Mouse (Mus musculus) adrenal gland, adult 10 weeks (tissue): ENCODE data around the gene Ppp1r12a. TPM values are rescaled to one million over a fixed set of nuclear protein-coding genes. Genes with fewer than 3 reads are reported as not detected.

Experiments used
- polyA plus RNA-seq: library from polyadenylated mRNA; stranded (reverse); fragments of 350-450 nt; fragmentation: Illumina TruSeq; extraction: RNeasy Lipid Tissue Mini Kit (QIAGEN cat#74804); gene quantifications from one replicate; pipeline ENCODE4 v1.2.3, GENCODE M21; 2014; ENCODE audit warnings: low read depth, low replicate concordance

Gene Ppp1r12a
- 219 TPM for polyA plus RNA-seq

GRCm38 (mm10) chr10:108161261-108162256 lies at the start of gene Ppp1r12a:
Gene Ppp1r12a (plus strand): TSS chr10:108162193.

GRCm38 (mm10) chr10:108331784-108332561 lies 170.0 kb downstream of the Ppp1r12a start, which contains the start of gene Pawr:
Gene Pawr (plus strand): TSS chr10:108332121.

Other genes with a start within 250 kb of the Ppp1r12a start
- 21.5 TPM for gene Pawr, start 169.9 kb downstream of the Ppp1r12a start, polyA plus RNA-seq